Mouse (Mus musculus) midbrain, embryonic 16.5 days (tissue): ENCODE measurements around the gene Pde9a. TPM values are rescaled to one million over a fixed set of nuclear protein-coding genes. Genes with fewer than 3 reads are reported as not detected.

Experiments
- ATAC-seq: fragments of 200-750 bp; cut with Nextera tagmentation; 2 replicates; pipeline ENCODE4 v1.8.0; 2017; ENCODE audit warnings: moderate TSS enrichment
- H3K27ac ChIP-seq: fragments of 300-500 bp; sonication (generic); 2 replicates; pipeline ENCODE4 v1.5.1; 2014; ENCODE audit warnings: mild to moderate bottlenecking, low read length, mixed read lengths
- H3K27me3 ChIP-seq: fragments of 300-500 bp; sonication (generic); 2 replicates; pipeline ENCODE4 v1.6.1; 2014; ENCODE audit warnings: low read depth, low read length, mixed read lengths; ENCODE audit not compliant: control insufficient read depth, insufficient read depth
- H3K36me3 ChIP-seq: fragments of 300-500 bp; sonication (generic); 2 replicates; pipeline ENCODE4 v1.6.1; 2014; ENCODE audit warnings: mild to moderate bottlenecking, low read length, moderate library complexity, mixed read lengths; ENCODE audit not compliant: control insufficient read depth, insufficient read depth
- H3K4me1 ChIP-seq: fragments of 300-500 bp; sonication (generic); 2 replicates; pipeline ENCODE4 v1.6.1; 2014; ENCODE audit warnings: mild to moderate bottlenecking, low read length, mixed read lengths; ENCODE audit not compliant: control insufficient read depth, insufficient read depth
- H3K4me2 ChIP-seq: fragments of 300-500 bp; sonication (generic); 2 replicates; pipeline ENCODE4 v1.6.1; 2014; ENCODE audit warnings: mild to moderate bottlenecking, low read length, mixed read lengths
- H3K4me3 ChIP-seq: fragments of 300-500 bp; sonication (generic); 2 replicates; pipeline ENCODE4 v1.5.1; 2014; ENCODE audit warnings: low read depth, mild to moderate bottlenecking, low read length, moderate library complexity, mixed read lengths
- H3K9ac ChIP-seq: fragments of 300-500 bp; sonication (generic); 2 replicates; pipeline ENCODE4 v1.6.1; 2014; ENCODE audit warnings: low read depth, low read length, mixed read lengths
- H3K9me3 ChIP-seq: fragments of 300-500 bp; sonication (generic); replicated peaks from 2 replicates; pipeline ENCODE4 v1.6.1; 2014; ENCODE audit warnings: mild to moderate bottlenecking, low read length, mixed read lengths; ENCODE audit not compliant: control insufficient read depth, poor library complexity, severe bottlenecking
- WGBS: fragments of 180-500 bp; shearing (Covaris S2); extraction: QIAGEN DNeasy Blood & Tissue Kit; methylation state at CpG from one replicate; pipeline ENCODE4 v1.1.7; 2014; 5-methylcytosine and 5-hydroxymethylcytosine counted together
- polyA plus RNA-seq: library from polyadenylated mRNA; unstranded; fragments of >200 nt; fragmentation: Nextera tagmentation; extraction: Ambion mirVana; gene quantifications from 2 replicates; pipeline ENCODE4 v1.2.1, GENCODE M21; 2015

The Pde9a gene
- polyA plus RNA-seq, 1 experiment from 2014 or later = 33.1 TPM

- no peak overlapping the region for H3K4me2 ChIP-seq
- H3K27me3 ChIP-seq = no peaks in the 10 kb centered on the region
- WGBS = 82% methylated on average over 2 of the region's 2 CpGs
- H3K4me1 ChIP-seq = peaks cover 7% of the 10 kb centered on the region; the same call in 1 of the 2 replicates
- H3K9ac ChIP-seq = no peak overlapping the region
- no peak overlapping the region for H3K27ac ChIP-seq
- no peak overlapping the region for H3K4me3 ChIP-seq
- ATAC-seq = no peak
- no peaks in the 10 kb centered on the region for H3K36me3 ChIP-seq
- H3K9me3 ChIP-seq = no peaks in the 10 kb centered on the region
Observed at GRCm38 (mm10) chr17:31379086-31379485, 6.9 kb upstream of the Pde9a start.

DNA sequence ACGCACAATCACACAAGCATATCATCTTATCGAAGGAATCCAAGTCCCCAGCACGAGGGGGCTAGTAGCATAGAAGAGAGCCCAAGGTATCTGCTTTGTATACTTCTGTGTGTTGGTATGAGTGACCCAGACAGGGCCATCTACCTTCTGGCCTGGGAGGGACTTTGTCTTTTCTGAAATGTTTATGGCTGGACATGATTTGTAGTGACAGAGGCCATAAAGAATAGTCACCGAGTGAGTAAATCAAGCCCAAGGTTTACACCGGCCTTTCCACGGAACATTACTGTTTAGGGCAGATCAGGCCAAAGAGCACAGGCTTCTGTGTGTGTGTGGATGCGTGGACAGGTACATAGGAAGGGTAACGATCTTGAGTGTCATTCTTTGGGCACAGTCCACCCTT, 6.1 kb upstream of the Pde9a start:
- Histone ChIP-seq H3K4me1 (peaks cover 9% of the 10 kb centered on the region; the same call in 1 of the 2 replicates), H3K27me3 (no peaks in the 10 kb centered on the region), H3K4me3 (no peak overlapping the region), H3K9me3 (no peaks in the 10 kb centered on the region), H3K9ac (no peak overlapping the region), H3K36me3 (no peaks in the 10 kb centered on the region), H3K27ac (no peak overlapping the region), H3K4me2 (no peak overlapping the region)
- WGBS = 90% methylated on average over 8 of the region's 8 CpGs
- ATAC-seq = no peak

DNA sequence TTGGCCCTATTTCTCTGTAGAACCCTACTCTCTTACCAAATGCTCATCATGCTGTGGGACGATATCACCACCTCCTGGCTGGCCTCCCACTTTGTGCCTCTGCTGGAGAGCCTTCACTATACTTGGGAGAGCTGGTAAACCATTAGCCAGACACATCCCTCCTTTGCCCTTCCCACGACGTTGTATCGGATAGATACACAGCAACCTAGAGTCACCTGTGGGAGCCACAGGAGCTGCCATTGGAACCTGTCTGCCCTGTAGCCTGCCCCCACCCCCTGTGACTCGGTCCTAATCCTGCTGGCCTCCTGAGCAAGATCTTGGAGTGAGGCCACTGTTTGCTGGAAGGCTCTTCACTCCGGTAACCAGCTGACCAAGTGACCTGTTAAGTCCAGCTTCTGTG, 2.7 kb upstream of the Pde9a start:
- no peak overlapping the region for H3K4me3 ChIP-seq
- ATAC-seq = no peak
- 86% methylated on average over 6 of the region's 6 CpGs for WGBS
- H3K4me1 ChIP-seq = peaks cover 30% of the 10 kb centered on the region
- no peak overlapping the region for H3K27ac ChIP-seq
- H3K4me2 ChIP-seq = no peak overlapping the region
- H3K27me3 ChIP-seq = no peaks in the 10 kb centered on the region
- H3K36me3 ChIP-seq = no peaks in the 10 kb centered on the region
- no peaks in the 10 kb centered on the region for H3K9me3 ChIP-seq
- no peak overlapping the region for H3K9ac ChIP-seq

GRCm38 (mm10) chr17:31384968-31385627, 912 bp upstream of the Pde9a start:
- no peaks in the 10 kb centered on the region for H3K27me3 ChIP-seq
- peak overlapping the region; percentile 79 for H3K27ac ChIP-seq
- peak overlapping the region; percentile 87 for H3K4me2 ChIP-seq
- H3K9me3 ChIP-seq = no peaks in the 10 kb centered on the region
- no peak overlapping the region; the same call in 1 of the 2 replicates for H3K4me3 ChIP-seq
- ATAC-seq = peak; percentile 16
- H3K4me1 ChIP-seq = peaks cover 45% of the 10 kb centered on the region
- no peaks in the 10 kb centered on the region for H3K36me3 ChIP-seq
- H3K9ac ChIP-seq = peak overlapping the region; percentile 31; the same call in 1 of the 2 replicates
- 10% methylated on average over 8 of the region's 8 CpGs for WGBS

DNA sequence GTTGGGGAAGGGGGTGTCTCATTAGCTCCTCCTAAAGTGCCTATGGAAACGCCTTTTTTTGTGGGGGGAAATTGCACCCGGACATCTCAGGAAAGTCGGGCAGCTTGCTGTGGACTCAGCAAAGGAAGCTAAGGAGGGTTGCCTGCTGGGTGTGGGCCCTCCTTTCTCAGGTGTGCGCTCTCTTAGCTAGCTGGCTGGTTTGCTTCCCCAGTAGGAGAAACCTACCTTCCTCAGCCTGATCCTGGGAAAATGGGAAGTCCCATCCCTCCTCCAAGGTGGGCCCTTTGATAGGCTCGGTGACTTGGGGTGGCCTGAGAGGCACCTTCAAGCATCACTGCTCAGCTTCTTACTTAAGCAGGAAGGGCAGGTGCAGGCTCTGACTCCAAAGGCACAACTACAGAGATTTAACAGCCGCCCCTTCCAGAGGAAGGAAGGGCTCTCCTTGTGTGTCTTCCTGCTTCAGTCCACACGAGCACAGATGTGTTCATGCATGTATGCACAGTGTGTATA, 811 bp downstream of the Pde9a start:
- WGBS = 7% methylated on average over 7 of the region's 7 CpGs
- 0 out of 2 replicates have a peak, but pooled peaks have one; percentile 5 for ATAC-seq
- no peaks in the 10 kb centered on the region for H3K27me3 ChIP-seq
- H3K4me2 ChIP-seq = peak overlapping the region; percentile 87
- no peaks in the 10 kb centered on the region for H3K9me3 ChIP-seq
- H3K4me3 ChIP-seq = peak overlapping the region; percentile 83
- no peaks in the 10 kb centered on the region for H3K36me3 ChIP-seq
- peak overlapping the region; percentile 84 for H3K9ac ChIP-seq
- H3K27ac ChIP-seq = peak overlapping the region; percentile 73
- peaks cover 45% of the 10 kb centered on the region for H3K4me1 ChIP-seq

DNA sequence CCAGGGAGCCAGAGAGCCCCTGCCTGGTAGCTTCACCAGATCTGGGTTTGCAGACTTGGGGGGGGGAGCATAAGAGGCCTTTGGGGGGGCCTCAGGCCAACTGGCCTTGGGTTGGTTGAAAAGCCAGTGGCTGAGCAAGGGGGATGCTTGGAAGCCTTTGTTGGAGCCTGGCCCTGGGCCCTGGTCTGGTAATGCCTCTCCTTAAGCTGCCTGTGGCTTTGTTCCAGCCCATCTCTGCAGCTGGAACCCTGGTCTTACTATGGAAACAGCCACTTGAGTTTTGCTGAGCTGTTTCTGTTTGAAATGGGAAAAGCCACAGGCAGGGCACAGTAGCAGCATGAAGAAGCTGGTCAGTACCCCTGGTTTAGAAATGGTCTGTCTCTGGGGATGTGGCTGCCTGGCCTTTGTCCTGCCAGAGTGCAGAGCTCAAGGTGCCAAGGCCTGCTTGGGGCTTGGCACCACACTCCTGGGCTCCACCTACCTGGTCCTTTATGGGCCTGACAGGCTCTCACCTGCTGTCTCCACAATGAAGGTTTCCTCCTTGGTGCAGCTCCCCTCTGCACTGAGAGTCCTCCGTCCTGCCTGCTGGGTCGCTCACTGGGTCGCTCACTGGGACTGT, 3.5 kb downstream of the Pde9a start:
- 0 out of 2 replicates have a peak overlapping the region, but pooled peaks have one; percentile 7 for H3K9ac ChIP-seq
- H3K4me1 ChIP-seq = peaks cover 49% of the 10 kb centered on the region
- no peaks in the 10 kb centered on the region for H3K36me3 ChIP-seq
- peak overlapping the region; percentile 5; the same call in 1 of the 2 replicates for H3K27ac ChIP-seq
- H3K9me3 ChIP-seq = no peaks in the 10 kb centered on the region
- ATAC-seq = no peak
- H3K4me2 ChIP-seq = peak overlapping the region; percentile 87
- no peak overlapping the region for H3K4me3 ChIP-seq
- H3K27me3 ChIP-seq = no peaks in the 10 kb centered on the region
- 91% methylated on average over 3 of the region's 3 CpGs for WGBS

GRCm38 (mm10) chr17:31391462-31391861, 5.5 kb downstream of the Pde9a start:
- H3K9me3 ChIP-seq = no peaks in the 10 kb centered on the region
- H3K27me3 ChIP-seq = no peaks in the 10 kb centered on the region
- no peak overlapping the region for H3K4me3 ChIP-seq
- H3K27ac ChIP-seq = no peak overlapping the region
- H3K36me3 ChIP-seq = no peaks in the 10 kb centered on the region
- no peak overlapping the region for H3K4me2 ChIP-seq
- H3K9ac ChIP-seq = no peak overlapping the region
- peaks cover 38% of the 10 kb centered on the region for H3K4me1 ChIP-seq
- no peak for ATAC-seq
- WGBS = 80% methylated on average over 3 of the region's 3 CpGs

GRCm38 (mm10) chr17:31392041-31392440, 6.0 kb downstream of the Pde9a start:
- no peak for ATAC-seq
- no peak overlapping the region for H3K9ac ChIP-seq
- no peak overlapping the region for H3K4me2 ChIP-seq
- H3K4me3 ChIP-seq = no peak overlapping the region
- no peaks in the 10 kb centered on the region for H3K36me3 ChIP-seq
- H3K9me3 ChIP-seq = no peaks in the 10 kb centered on the region
- no peaks in the 10 kb centered on the region for H3K27me3 ChIP-seq
- no peak overlapping the region for H3K27ac ChIP-seq
- peaks cover 34% of the 10 kb centered on the region for H3K4me1 ChIP-seq
- WGBS = 85% methylated on average over 5 of the region's 5 CpGs

DNA sequence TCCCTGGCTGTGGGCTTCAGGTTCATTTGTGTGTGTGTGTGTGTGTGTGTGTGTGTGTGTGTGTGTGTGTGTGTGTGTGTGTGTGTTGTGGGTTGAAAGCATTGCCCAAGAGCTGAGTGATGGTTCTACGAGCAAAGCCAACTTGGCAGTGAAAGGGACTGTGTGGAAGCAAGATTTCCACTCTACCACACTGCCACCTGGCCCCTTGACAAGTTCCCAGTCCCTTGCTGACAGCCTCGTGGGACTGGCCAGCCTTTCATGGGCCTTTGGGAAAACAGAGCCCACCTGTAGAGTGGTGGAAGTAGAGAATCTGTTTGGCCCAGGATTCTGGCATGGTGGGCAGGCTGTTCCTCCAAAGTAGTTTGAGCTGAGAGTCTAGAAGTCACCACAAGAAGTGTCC, 7.8 kb downstream of the Pde9a start:
- H3K27ac ChIP-seq = no peak overlapping the region
- H3K27me3 ChIP-seq = no peaks in the 10 kb centered on the region
- no peak overlapping the region for H3K9ac ChIP-seq
- WGBS = 76% methylated on average over 2 of the region's 2 CpGs
- H3K9me3 ChIP-seq = no peaks in the 10 kb centered on the region
- no peak for ATAC-seq
- no peak overlapping the region for H3K4me3 ChIP-seq
- H3K36me3 ChIP-seq = no peaks in the 10 kb centered on the region
- peaks cover 17% of the 10 kb centered on the region for H3K4me1 ChIP-seq
- no peak overlapping the region for H3K4me2 ChIP-seq
